Mouse (Mus musculus): ENCODE results near the gene Angptl8. TPM values are rescaled to one million over a fixed set of nuclear protein-coding genes. Genes with fewer than 3 reads are reported as not detected.
"Not testable (repeated sequence)": the region's sequence is repeated elsewhere in the genome, so short reads cannot be mapped to it uniquely, and the experiment has no call there.

Gene Angptl8
- not detected for total RNA-seq (2021)
- long read RNA-seq, experiment 1, result 0 reads
- long read RNA-seq, experiment 2, partial matches to known transcripts, result 0 of 1 reads
- long read RNA-seq, experiment 2, other reads (novel, unspliced or antisense), result 1 of 1 reads

DNA sequence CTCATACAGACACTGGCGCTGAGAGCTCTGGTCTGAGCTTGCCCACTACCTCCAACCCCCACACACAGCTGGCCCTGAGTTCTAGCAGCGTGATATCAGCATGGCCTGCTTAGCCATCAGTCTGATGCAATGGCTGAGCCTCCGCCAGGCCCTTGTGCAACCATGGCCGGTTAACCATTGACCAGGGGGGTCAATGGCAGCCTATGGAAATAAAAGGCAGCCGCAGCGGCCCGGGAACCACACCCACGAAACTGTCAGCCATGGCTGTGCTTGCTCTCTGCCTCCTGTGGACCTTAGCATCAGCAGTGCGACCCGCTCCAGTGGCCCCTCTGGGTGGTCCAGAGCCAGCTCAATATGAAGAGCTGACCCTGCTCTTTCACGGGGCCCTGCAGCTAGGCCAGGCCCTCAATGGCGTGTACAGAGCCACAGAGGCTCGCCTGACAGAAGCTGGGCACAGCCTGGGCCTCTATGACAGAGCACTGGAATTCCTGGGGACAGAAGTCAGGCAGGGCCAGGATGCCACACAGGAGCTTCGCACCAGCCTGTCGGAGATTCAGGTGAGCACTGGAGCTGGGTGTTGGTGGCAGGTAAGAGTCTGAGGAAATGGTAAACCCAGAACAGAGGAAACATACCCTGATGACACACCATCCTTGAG, at the start of gene Angptl8:
Gene Angptl8 (plus strand): TSS at position 253 of the 655 bp plus-strand sequence.
- intact Hi-C loops (cut with DNase I), result no loop called here
- no peak for TF ChIP-seq CTCF (IDR thresholded peaks at IDR 0.05)
- Histone ChIP-seq H3K27ac (no peak within 1 kb of the TSS), H3K4me3 (no peak within 1 kb of the TSS)
- no peak for DNase-seq (ENCODE audit: extremely low spot score in 1 of 2, low spot score in 2 of 2)

DNA sequence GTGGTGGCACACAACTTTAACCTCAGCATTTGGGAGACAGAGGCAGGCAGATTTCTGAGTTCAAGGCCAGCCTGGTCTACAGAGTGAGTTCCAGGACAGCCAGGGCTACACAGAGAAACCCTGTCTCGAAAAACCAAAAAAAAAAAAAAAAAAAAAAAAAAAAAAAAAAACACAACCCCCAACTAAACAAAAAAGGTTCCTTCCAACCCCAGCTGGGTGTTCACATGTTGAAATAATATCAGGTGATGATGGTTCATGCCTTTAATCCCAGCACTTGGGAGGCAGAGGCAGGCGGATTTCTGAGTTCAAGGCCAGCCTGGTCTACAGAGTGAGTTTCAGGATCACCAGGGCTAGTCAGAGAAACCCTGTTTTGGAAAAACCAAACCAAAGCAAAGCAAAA, 49.0 kb upstream of the Angptl8 start:
- H3K27ac ChIP-seq; DNase-seq (ENCODE audit: extremely low spot score in 1 of 2, low spot score in 2 of 2); intact Hi-C loops (cut with DNase I); H3K4me3 ChIP-seq: not testable (repeated sequence)

DNA sequence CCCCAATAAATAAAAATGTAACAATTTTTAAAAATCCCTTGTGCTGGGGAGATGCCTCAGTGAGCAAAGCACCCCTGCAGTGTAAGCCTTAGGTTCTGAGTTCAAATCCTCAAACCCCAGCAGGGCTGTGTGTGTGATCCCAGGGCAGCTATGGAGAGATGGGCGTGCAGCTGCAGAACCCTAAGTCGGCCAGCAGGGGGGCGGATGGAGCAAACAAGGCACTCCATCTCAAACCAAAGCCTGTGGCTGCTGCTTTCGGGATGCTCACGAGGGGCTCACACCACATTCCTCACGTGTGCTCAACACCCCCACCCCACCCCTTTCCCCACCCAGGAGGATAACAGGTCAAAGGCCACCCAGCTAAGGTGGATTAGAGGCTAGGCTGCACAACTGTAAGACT, 48.4 kb upstream of the Angptl8 start:
- intact Hi-C loops (cut with DNase I), result loop anchor here (1.0 kb wide), 1 partner anchor 17 kb away; no protein-coding TSS in a partner anchor
- peak; percentile 79 for TF ChIP-seq CTCF (IDR thresholded peaks at IDR 0.05)
- DNase-seq (ENCODE audit: extremely low spot score in 1 of 2, low spot score in 2 of 2), result peak; percentile 55 to 60
- Histone ChIP-seq H3K4me3 (no peak overlapping the region), H3K27ac (no peak overlapping the region)

DNA sequence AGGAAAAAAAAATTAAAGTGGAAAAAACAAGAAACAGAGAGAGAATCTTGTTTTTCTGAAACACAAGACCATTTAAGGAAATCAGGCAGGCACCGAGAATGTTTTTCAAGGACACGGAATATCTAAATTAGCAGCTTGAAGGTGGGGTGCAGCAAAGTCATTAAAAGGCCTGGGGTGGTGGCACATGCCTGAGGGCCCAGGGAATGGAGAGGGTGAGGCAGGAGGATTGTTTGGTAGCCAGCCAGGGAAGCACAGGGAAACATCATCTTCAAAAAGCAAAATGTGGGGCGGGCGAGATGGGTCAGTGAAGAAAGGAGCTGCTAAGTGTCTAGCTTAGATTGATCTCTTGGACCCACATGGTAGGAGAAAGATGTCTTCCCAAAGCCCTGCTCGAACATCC, 47.7 kb upstream of the Angptl8 start:
- intact Hi-C loops (cut with DNase I), result loop anchor here (1.0 kb wide), 1 partner anchor 17 kb away; no protein-coding TSS in a partner anchor
- Histone ChIP-seq H3K27ac (no peak overlapping the region), H3K4me3 (no peak overlapping the region)
- no peak for DNase-seq (ENCODE audit: extremely low spot score in 1 of 2, low spot score in 2 of 2)
- no peak for TF ChIP-seq CTCF (IDR thresholded peaks at IDR 0.05)

DNA sequence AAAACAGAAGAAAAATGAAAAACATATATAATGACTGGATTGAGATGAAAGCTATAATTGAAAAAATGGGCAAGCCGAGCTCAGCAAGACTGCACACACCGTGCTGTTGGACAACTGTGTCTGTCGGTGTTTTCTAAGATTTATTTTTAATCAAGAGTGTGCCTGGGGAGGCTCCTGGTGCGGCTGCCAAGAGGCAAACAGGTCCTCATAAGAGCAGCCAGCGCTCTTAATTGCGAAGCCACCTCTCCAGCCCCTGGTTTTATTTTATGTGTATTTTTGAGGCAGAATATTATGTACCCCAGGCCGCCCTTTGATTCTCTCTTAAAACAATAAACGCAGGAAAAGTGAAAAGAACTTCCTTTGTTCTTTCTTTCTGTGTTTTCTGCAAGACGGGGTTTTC, 47.1 kb upstream of the Angptl8 start:
- Histone ChIP-seq H3K4me3 (no peak overlapping the region), H3K27ac (no peak overlapping the region)
- no peak for TF ChIP-seq CTCF (IDR thresholded peaks at IDR 0.05)
- intact Hi-C loops (cut with DNase I), result no loop called here
- DNase-seq (ENCODE audit: extremely low spot score in 1 of 2, low spot score in 2 of 2), result no peak

DNA sequence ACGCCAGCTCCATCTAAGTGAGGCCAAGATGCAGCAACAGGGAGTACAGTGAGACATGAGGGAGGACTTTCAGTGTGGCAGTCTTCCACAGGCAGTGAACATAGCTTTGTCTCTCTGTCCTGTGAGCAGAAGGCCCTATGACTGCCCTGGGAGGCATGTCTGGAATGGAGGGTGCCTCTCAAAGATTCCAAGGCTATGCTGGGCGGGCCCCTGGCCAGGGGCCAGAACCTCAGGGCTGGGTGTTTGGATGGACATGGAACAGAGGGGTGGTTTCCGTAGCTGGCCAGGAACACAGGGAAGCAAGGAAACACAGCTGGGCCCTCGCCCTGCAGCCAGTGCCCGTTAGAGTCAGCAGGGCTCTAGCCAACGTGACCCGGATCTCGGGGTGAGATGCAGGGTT, 43.4 kb upstream of the Angptl8 start:
- no peak for DNase-seq (ENCODE audit: extremely low spot score in 1 of 2, low spot score in 2 of 2)
- intact Hi-C loops (cut with DNase I), result no loop called here
- no peak overlapping the region for H3K27ac ChIP-seq
- H3K4me3 ChIP-seq, result no peak overlapping the region
- TF ChIP-seq CTCF (IDR thresholded peaks at IDR 0.05), result no peak

DNA sequence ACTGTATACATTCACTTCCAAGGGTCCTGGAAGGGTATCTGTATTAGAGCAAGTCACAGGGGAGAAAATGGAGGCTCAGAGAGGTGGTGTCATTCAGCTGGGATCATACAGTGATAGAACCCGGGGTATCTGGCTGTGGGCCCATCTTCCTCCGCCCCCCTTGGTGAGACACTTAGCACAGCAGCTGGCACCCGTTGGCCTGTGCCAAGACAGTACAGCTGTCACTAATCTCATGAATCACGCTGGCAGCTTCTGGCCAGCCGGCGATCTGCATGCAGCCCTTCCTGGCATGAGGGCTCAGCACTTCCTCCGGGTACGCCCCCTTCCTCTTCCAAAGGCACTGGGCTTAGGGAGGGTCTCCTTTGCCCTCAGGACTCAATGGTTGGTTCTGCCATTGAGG, 42.7 kb upstream of the Angptl8 start:
- Histone ChIP-seq H3K4me3 (no peak overlapping the region), H3K27ac (no peak overlapping the region; the same call in 1 of the 2 replicates)
- intact Hi-C loops (cut with DNase I), result no loop called here
- TF ChIP-seq CTCF (IDR thresholded peaks at IDR 0.05), result no peak
- peak; percentile 44 to 47 for DNase-seq (ENCODE audit: extremely low spot score in 1 of 2, low spot score in 2 of 2)

DNA sequence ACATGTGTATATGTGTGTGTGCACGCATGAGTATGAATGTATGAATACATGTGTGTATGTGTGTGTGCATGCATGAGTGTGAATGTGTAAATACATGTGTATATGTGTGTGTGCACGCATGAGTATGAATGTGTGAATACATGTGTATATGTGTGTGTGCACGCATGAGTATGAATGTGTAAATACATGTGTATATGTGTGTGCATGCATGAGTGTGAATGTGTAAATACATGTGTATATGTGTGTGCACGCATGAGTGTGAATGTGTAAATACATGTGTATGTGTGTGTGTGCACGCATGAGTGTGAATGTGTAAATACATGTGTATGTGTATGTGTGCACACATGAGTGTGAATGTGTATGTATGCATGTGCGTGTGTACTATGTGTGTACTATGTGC, 41.8 kb upstream of the Angptl8 start:
- DNase-seq (ENCODE audit: extremely low spot score in 1 of 2, low spot score in 2 of 2); H3K4me3 ChIP-seq; intact Hi-C loops (cut with DNase I); H3K27ac ChIP-seq: not testable (repeated sequence)

DNA sequence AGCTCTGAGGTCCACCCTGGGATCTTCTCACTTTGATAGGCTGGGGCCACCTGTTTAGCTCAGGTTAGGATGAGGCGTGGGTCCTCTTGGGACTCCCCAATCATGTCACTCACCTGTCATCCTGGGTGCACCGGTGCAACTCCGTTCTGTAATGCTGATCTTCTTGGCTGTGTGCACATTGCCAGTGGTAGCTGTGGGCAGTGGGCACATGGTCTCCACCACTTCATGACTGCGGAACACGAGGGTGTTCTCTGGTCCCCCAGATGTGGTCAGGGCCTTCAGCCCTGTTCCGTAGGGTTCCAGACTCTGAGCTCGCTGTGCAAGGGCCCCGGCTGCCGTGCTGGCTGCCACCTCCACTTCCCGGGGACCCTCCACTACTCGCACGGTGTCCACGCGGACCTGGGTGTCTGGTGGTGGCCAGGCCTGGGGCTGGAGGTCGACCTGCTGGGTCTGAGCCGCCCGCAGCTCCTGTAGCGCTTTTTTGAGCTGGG, 40.9 kb upstream of the Angptl8 start:
- no peak for TF ChIP-seq CTCF (IDR thresholded peaks at IDR 0.05)
- no peak overlapping the region for H3K4me3 ChIP-seq
- no peak overlapping the region for H3K27ac ChIP-seq
- intact Hi-C loops (cut with DNase I), result no loop called here
- DNase-seq (ENCODE audit: extremely low spot score in 1 of 2, low spot score in 2 of 2), result no peak

DNA sequence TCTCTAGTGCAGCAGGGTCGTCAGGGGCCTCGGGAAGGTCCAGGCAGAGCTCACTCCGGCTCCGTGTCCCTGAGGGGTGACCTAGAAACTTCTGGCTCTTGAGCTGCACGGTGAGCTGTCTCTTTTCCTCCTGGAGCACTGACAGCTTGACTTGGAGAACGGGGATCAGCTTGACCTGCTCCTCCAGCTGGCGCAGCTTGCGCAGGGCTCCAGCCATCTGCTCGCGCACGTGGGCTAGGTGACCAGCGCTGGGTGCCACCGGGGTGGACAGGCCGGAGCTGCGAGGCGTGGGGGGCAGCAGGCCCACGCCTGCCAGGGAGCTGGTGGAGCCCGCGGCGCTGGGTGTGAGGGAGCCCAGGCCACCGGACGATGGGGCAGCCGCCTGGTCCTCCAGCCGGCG, 40.4 kb upstream of the Angptl8 start:
- H3K27ac ChIP-seq, result no peak overlapping the region
- H3K4me3 ChIP-seq, result no peak overlapping the region
- no peak for TF ChIP-seq CTCF (IDR thresholded peaks at IDR 0.05)
- DNase-seq (ENCODE audit: extremely low spot score in 1 of 2, low spot score in 2 of 2), result no peak
- intact Hi-C loops (cut with DNase I), result no loop called here

DNA sequence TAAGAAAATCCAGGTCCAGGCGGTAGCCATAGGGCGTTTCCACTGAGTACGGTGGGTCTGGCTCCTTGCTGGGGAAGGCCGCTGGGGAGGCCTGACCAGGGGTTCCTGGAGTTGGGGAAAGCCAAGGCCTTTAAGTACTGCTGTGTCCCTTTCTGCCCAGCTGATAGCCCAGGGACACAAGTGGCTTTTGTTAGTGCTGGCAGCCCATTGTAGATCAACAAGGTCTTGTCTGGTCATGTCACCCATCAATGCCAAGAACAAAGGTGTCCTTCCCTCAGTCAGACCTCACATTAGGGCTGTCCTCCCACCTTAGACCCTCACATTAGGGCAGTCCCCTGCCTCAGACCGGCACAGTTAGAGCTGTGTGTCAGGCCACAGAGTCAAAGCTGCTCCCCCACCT, 39.7 kb upstream of the Angptl8 start:
- intact Hi-C loops (cut with DNase I), result no loop called here
- TF ChIP-seq CTCF (IDR thresholded peaks at IDR 0.05), result no peak
- Histone ChIP-seq H3K4me3 (no peak overlapping the region), H3K27ac (no peak overlapping the region)
- DNase-seq (ENCODE audit: extremely low spot score in 1 of 2, low spot score in 2 of 2), result no peak

DNA sequence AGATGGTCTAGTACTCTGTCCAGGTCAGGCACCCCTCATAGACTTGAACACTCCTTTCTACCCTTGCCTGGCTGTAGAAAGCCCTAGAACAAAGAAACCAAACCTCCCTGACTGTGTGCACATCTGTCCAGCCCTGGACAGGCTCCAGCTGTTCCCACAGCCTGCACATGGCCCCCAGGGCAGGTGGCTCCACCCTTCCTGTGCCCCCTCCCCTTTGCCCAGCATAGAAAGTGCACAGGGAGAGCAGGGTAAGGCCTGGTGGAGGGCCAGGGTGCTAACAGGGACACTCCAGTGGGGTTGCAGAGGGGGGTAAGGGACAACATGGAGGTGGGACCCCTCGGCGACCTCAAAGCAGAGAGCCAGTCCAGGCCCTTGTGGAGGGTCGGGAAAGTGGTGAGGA, 39.1 kb upstream of the Angptl8 start:
- H3K4me3 ChIP-seq, result no peak overlapping the region
- intact Hi-C loops (cut with DNase I), result no loop called here
- no peak for TF ChIP-seq CTCF (IDR thresholded peaks at IDR 0.05)
- no peak overlapping the region for H3K27ac ChIP-seq
- no peak for DNase-seq (ENCODE audit: extremely low spot score in 1 of 2, low spot score in 2 of 2)

DNA sequence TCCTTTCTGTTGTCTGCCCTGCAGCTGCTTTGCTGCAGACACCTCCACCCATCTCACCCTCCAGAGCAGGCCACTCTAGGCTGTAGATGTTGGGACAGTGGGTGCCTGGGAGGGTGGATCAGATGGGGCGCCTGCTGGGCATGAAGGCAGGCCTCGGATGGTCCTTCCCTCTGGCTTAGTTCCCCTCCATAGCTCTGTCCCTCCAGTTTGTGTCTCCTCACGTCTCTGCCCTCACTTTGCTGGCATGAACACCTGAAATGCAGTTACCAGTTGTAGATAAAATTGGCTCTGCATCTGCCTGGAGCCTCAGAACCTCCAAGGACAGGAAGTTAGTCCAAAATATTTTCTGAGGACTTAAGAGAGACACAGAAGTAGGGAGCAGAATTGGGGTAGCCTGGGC, 38.4 kb upstream of the Angptl8 start:
- H3K4me3 ChIP-seq, result no peak overlapping the region
- no peak for TF ChIP-seq CTCF (IDR thresholded peaks at IDR 0.05)
- DNase-seq (ENCODE audit: extremely low spot score in 1 of 2, low spot score in 2 of 2), result no peak
- intact Hi-C loops (cut with DNase I), result no loop called here
- no peak overlapping the region for H3K27ac ChIP-seq

Data from left cerebral cortex, adult 2 months (tissue).